Mouse (Mus musculus) embryo, embryonic 11.5 days (tissue): ENCODE measurements around the gene Lpcat2.
"Not testable (repeated sequence)": the region's sequence is repeated elsewhere in the genome, so short reads cannot be mapped to it uniquely, and the experiment has no call there.

Source experiments
- DNase-seq: peaks from one replicate; pipeline ENCODE4 v3.0.0-alpha.2; 2012; ENCODE audit warnings: low read depth, low spot score

Gene Lpcat2

DNA sequence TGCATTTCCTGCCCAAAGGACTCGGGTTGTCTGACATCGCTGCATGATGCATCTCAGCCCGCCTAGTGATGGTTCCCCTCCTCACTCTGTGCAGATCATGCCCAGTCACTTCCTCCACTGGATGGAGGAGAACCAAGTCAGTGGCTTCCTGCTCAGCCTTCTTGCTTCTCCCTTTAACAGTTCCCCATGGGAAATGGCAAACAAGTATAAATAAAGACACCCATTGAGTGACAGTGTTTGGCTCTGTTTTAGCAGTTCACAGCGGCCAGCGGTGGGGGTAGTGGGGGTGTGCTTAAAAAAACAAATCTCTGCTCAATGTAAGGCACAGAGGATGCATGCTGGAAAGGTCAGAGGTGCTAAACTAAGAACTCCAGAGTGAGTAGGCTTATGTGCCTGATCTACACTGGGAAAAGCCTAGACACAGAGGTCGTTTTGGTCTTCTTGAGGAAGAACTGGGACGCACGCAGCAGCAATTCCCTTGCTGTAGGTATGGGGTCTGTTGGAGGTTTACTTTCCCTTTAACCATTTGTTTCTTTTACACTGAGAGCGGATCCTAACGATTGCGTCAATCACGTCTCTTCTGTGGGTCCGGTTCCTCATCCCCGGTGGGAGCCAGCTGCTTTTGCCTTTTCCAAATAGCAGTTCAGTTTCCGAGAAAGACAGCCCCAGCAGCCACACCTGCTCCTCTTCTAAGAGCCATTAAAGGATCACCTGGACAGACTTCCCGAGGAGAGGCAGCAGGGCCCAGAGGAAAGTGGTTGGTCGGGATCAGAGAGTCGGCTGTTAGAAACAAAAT, 1.8 kb upstream of the Lpcat2 start:
- no peak for DNase-seq

DNA sequence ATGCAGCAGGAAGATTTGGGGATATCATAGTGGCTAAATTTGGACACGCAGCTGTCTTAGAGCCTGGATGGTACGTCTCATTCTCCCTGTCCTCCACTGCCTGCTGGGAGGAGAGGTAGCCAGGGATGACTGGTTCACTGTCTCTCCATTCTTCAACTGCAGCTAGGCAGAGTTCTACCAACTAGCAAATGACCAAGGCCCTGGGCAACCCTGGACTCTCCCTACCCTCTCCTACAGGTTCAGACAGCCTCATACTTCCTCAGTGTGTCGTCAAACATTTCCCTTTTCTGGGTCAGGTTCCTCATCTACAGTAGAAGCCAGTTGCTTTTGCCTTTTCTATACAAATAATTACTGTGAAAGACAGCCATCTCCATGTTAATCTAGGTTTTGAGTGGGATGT, 466 bp upstream of the Lpcat2 start:
- no peak for DNase-seq

DNA sequence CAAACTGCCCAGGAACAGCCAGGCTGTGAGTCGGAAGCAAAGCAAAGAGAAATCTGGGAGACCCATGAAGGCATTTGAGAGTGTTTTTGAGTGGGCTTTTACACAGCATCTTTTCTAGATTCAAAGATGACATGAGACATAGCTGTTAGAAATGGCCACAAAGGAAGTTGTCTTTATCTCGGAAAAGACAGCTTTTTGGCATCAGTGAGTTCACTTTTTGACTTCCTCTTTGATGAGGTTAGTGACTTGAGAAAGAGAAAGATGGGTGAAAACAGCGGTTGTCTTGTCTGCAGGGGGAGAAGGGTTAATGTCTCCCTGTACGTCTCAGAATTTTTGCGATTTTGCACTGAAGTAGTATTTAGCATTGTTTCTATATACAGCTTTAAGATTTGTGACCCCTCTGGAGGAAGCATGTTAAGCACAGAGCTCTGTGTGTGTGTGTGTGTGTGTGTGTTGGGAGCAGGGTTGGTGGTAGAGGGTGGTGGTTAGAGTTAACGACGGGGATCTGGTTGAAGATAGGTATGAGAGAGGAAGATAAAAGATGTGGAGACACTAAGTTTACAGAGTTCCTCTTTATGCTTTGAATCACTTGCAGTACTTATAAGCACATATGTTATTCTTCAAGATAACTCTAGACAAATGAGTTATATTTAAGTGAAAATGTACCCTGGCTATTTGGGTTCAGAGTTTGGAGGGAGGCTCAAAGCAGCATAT, 1.3 kb downstream of the Lpcat2 start:
- DNase-seq = no peak

DNA sequence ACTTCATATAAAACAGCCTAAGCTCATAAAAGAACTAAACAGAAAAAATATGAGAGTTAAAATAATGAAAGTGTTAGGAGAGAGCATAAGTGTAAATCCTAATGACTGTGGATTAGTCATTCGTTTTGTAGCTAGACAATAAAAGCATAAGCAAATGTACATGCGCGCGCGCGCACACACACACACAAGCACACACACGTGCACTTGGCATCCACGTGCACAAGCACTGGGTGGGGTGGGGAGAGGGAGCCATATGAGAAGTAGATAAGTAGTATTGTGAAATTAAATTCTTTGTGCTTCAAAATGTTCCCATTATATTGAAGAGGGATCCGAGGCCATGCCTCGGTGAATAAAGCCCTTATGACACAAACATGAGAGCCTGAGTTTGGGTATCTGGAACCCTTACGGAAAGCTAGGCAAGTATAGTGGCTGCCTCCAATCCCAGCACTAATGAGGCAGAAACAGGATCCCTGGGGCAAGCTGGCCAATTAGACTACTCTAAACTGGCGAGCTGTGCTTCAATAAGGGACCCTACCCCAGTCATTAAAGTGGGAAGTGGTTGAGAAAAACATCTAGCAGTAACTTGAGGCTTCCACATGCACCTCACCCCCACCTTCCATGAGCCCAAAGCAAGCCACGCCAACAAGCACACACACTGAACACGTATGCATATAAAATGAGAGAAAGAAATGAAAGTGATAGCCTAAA, 3.5 kb downstream of the Lpcat2 start:
- no peak for DNase-seq

DNA sequence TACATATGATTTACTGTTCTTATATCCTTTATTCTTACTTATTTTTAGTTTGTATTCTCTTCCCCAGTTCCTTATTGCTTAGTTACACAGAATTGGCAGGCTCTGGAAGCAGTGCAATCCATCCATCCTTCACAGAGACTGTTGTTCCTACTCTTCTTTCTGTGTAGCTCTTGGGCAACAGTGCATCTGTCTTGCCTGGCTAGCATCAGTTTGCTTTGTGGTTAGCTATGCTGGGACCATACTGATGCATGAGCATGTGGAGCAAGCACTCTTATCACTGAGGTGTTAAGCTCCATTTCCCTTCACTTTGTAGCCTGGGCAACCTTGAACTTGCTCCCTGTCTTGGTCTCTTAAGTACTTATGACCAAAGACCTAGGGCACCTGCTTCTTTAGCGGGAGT, 6.8 kb downstream of the Lpcat2 start:
- DNase-seq = no peak

DNA sequence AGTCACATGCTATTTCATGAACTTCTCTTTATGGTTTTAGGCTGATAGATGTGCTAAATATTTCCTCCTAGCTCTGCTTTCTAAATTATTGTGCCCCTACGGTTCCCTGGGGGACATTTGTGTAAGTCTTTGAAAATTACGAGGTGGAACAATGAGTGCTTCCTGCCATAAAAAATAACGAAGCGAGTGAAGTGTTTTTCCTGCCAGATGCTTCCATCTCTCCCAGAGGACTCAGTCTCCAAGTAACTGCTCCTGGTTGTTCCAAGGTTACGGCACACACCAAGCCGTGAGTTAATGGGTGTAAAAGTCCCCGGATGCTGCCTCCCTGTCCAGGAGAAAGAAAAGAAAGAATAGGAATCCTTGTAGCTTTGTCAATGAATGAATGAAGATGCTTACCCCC, 15.1 kb downstream of the Lpcat2 start:
- no peak for DNase-seq

DNA sequence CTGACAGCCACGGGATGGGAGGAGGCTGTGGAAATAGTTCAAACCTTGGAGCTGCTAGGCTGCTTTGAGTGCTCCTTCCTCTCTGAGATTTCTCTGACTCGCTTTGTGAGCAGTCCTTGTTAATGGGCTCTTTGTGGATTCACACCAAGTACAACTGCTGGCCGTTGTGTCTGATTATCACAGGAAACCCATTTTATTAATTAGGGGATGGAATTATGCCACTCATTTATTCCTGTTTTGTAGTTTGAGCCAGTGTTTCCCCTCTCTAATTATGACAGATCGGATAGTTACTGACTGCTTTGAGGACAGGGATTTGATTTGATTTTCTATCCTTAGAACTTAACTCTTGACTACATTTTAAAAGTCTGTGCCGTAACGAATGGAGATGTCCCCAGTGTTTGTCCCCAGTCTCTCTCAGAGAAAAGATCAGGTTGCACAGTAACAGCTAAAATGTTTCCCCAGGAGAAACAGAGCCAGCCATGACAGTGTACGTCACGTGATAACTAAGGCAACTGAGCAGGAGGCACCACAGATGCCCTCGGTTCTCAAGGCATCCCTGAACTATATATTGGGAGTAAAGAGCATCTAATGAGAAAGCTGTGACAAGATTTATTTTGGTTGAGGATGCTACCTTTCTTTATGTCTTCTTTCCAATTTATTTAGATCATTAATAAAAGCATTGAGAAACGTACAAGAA, 17.1 kb downstream of the Lpcat2 start:
- no peak for DNase-seq

DNA sequence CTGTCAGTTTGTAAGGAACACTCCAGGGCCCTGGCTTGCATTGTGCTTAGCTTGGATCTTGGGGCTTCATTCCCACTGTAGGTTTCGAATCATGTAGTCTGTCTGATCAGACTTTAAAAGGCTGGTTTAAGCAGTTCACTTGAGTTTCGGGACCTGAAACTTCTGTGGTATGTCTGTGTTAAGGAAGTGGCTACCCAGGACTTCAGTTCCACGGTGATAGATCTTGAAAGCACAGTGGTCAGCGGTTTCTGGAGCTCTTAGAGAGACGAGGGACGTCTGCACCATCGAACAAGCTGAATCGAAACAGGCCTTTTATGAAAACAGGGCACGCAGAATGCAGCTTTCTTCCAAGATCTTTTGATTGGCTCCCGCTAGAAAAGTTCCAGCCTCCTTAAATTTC, 20.7 kb downstream of the Lpcat2 start:
- no peak for DNase-seq

DNA sequence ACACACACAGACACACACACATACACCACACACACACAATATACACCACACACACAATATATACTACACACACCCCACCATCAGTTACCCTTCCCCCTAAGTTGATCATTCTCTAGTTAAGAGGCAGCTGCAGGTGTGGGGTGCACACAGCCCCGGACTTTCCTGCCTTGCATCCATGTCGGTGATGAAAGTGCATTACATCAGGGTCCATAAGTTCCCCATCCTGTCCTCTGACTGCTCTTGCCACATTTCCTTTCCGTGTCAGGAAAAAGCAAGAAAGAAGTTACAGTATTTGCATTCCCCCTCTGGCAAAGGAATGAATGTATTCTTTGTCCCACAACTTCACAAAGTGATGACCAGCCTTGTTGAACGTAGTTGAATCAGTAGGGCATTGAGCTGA, 26.1 kb downstream of the Lpcat2 start:
- DNase-seq = no peak

DNA sequence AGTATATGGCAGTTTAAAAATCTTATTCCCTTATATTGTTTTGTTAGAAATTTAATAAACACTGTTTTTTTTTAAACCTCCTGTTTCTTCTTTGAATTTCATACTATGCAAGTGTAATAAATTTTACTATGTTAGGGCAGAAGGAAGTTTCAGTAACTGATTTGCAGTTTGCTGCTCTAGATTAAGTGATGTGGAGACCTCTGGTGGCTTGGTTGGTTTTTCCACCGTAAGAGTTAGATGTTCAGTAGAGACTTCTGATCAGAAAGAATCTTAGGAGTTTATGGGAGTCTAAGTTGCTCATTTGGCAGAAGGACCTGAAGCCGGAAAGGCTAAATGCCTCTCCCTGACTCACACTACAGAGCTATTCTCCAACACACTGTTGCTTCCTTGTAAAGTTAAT, 28.6 kb downstream of the Lpcat2 start:
- no peak for DNase-seq

DNA sequence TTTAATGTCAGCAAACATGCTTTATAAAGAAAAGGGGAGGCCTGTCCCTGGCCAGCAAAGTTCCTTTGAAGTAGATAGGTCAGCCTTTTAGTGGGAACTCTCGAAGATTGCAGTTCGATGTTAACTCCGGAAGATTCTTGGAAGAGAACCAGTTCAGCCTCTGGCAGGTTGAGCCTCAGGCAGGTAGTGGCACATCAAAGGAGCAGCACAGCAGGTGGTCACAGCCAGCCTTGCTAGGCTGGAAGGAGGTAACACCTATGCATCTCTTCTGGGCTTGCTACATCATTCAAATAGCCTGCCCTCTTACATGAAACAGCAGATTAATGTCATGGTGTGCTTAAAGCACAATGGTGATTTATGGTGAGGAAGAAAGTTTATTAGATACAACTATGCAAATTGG, 37.1 kb downstream of the Lpcat2 start:
- not testable (repeated sequence) for DNase-seq

DNA sequence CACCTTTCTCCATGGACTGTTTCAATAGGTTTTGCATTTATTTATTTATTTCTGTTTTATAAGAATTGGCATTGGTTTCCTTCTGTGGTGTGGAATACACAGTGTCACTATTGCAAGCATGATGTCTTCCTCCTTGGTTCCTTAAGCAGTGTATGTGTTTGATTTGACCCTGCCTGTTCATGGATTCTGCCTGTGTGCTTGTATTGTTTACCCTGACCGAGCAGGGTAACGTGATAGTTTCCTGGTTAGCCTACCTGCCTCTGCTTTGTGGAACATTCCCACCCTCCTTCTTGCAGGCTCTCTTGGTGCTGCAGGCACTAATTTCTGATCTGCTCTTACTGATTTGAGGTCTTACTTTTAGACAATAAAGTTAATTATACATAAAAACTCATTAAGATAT, 38.7 kb downstream of the Lpcat2 start:
- DNase-seq = no peak

DNA sequence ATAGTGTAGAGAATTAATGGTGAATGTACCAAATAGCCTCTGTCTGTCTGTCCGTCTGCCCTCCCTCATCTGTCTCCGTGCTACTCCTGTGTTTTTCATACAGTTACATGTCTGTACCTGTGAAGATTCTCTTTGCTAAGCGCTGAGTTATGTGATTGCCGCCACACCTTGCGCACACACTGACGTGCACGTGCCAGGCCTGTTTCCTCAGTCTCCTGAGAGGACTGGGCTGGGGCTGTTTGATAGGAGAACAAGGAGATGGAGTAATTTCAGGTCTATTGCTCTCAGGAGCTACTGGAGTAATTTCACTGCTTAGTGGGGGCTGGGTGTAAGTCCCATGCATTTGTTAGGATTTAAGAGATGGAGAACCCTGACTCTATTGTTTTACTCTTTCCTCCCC, 39.9 kb downstream of the Lpcat2 start:
- no peak for DNase-seq

DNA sequence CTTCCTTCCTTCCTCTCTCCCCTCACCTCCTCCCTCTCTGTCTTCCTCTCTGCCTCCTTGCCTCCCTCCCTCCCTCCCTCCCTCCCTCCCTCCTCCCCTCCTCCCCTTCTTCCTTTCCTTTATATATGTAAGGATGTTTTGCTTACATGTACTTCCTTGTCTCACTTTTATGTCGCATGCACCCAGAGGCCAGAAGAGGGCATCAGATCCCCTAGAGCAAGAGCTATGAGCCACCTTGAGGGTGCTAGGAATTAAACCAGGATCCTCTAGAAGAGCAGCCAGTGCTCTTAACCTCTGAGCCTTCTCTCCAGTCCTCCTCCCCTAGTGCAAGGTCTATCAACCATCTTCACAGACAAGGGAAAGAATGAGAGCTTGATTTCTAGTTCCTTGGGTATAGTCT, 40.9 kb downstream of the Lpcat2 start:
- no peak for DNase-seq

DNA sequence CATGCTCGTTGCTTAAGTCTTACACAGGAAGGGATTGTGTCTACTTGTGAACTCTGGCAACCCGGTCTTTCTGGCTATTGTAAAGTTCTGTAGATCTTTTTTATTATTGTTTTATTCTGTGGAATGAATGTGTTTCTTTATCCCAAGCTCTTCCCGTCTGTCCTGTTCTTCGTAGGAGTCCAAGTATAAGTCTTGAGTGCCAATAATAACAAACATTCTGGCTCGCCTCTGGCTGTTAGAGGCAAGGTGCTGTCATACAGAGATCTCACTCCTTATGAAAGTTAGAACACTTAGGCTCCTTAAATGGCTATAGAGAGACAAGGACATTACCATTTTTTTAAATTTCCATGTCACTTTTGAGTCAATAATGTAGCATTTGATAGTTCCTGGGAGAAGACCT, 41.5 kb downstream of the Lpcat2 start:
- DNase-seq = no peak

DNA sequence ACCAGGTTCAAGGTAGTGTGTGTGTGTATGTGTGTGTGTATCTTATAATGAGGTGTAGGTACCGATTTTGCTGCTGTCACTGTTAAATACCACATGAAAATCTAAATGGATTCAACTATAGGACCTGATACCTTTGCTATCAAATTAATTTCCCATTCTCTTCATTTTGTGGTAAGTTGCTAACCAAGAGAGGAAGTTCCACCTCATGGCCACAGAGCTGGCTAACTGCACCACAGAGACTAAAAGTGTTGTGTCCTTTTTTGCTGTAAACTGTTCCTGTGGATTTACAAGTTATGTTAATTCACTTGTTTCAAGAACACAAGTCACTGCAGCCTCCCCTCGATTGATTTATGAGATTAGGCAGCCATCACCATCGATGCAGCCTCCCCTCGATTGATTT, 42.7 kb downstream of the Lpcat2 start:
- no peak for DNase-seq

DNA sequence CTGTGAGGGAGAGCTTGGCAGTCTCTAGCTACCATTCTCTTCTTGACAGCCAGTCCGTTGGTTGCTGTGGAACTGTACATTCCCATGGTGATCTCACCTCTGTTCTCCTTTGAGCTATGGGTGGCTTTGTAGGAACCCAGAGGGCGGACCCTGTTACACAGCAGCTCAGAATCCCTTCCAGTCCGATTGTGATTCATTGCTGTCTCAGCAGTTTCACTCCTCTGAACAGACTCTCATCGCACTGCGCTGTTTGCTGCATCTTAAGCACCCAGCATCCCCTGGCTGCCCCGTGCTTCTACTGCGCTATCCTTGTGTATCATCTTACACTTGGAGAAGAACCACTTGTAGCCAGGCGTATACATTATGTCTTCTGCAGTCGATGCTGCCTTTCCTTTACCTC, 44.5 kb downstream of the Lpcat2 start:
- no peak for DNase-seq

DNA sequence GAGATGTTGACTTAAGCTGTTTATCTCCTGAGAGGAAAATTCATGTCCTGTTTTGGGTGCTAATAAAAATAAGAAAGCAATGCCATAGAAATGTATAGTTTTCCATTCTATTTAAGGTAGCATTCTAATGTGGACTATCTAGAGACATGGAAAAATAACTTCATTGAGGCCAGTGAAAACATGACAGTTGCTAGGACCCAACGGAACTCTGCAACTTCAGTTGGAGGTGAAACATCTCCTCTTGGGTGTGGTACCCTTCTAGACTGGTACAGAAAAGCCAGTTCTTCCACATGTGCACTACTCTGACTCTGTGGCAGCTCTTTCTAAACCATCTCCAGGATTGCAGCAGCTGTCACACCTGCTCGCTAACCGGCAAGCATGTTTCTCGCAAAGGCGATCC, 46.0 kb downstream of the Lpcat2 start, which contains the start of gene Capns2:
Capns2 (plus strand) TSS at position 301 of the 400 bp plus-strand sequence.
- DNase-seq = no peak

DNA sequence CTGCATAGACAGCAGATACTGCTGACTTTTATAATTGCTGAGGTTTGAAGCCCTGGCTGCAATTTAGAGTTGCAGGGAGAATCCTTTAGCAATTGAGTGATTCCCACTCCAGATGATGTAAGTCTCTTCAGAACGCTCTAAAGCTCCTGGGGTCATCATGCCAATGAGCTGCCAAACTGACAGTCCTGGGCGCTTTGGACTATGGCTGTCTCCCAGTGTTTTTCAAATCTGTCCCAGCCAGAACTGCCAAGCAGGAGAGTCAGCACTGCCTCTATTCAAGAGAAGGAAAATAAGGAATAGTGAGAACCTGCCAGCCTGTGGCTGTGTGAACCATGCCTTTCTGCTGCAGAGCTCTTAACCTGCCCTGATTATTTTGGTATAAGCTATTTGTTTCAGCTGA, 47.8 kb downstream of the Lpcat2 start:
- DNase-seq = no peak

DNA sequence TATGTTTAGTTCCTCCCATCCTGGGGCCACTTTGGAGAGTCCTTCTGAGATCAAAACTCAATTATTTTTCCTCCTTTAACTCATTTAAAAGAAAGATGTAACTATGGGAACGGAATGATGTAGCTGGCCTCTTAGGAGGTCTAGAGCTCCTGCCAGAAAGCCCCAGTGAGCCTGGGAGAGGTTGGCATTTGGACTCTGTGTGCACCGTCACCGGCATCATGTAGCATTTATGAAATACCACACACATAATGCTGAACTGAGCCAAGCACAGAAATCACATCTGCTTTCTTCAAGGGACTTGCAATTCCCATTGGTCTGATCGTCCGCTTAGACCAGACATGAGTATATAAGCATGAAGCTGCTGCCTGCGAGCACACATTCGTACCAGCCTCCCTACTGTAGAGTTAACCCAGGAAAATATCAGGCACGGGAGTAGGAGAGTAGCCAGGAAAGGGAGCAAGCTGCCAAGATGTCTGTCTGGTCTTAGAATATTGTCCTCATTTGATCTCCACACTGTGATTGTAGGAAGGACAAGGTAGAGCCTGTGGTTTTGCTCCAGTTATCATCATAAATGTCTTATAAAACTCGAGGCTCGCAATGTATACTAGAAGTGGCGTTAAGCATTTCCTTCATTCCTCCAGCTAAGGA, 48.5 kb downstream of the Lpcat2 start:
- DNase-seq = no peak

DNA sequence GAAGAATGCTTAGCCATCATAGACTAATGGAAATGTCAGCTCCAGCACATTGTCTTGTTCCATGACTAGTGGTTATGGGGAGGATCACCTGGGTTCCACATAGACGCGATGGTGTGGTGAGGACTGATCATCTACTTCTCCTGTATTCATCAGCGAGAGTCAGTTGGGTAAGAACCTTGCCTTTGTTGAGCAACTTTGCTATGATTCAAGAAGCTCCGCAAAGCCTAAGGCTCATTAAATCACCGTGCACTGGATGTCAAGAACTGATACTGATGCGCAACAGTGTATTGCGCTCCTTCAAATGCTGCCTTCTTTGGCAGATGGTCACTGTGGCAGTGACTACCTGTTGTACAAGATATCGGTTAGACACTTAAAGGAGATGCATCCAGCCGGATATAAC, 51.4 kb downstream of the Lpcat2 start:
- no peak for DNase-seq

DNA sequence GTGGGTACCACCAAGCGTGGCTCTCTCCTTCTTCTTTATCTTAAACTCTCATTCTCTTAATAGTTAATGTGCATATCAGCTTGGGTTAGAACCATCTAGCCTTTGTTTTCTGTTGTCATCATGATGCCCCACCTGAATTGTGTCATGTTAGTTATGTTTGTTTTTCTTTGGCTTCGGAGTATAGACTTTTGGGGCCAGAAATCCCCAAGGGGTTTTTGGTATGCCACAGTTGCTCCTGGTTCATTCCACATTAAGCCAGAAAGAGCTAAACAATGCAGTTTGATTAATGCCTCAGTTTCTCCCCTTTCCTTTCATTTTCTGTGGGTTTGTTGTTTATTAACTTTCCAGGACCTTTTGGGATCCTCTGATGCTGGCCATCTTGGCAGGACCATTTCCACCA, 53.3 kb downstream of the Lpcat2 start:
- DNase-seq = no peak
